Mouse (Mus musculus): ENCODE measurements around the gene Anxa2.

Gene Anxa2

GRCm38 (mm10) chr9:69459876-69460275 lies 6.5 kb downstream of the Anxa2 start:
- DNase-seq, result no peak

- DNase-seq, result no peak
Observed at GRCm38 (mm10) chr9:69463046-69463445, 9.6 kb downstream of the Anxa2 start.

- no peak for DNase-seq
Observed at GRCm38 (mm10) chr9:69464109-69464756, 10.8 kb downstream of the Anxa2 start.

GRCm38 (mm10) chr9:69466098-69466497 lies 12.7 kb downstream of the Anxa2 start:
- peak; percentile 47 for DNase-seq

GRCm38 (mm10) chr9:69467310-69467939 lies 14.0 kb downstream of the Anxa2 start:
- no peak for DNase-seq

- peak; percentile 69 for DNase-seq
Observed at GRCm38 (mm10) chr9:69468991-69469390, 15.6 kb downstream of the Anxa2 start.

- no peak for DNase-seq
Observed at GRCm38 (mm10) chr9:69470362-69470761, 16.9 kb downstream of the Anxa2 start.

- DNase-seq, result peak; percentile 45
Observed at GRCm38 (mm10) chr9:69470921-69471320, 17.5 kb downstream of the Anxa2 start.

GRCm38 (mm10) chr9:69472724-69473123 lies 19.3 kb downstream of the Anxa2 start:
- DNase-seq, result peak; percentile 92

GRCm38 (mm10) chr9:69475873-69476272 lies 22.5 kb downstream of the Anxa2 start:
- DNase-seq, result no peak

- peak; percentile 46 for DNase-seq
Observed at GRCm38 (mm10) chr9:69477195-69477823, 23.9 kb downstream of the Anxa2 start.

- no peak for DNase-seq
Observed at GRCm38 (mm10) chr9:69477824-69478222, 24.4 kb downstream of the Anxa2 start.

GRCm38 (mm10) chr9:69480344-69480743 lies 26.9 kb downstream of the Anxa2 start:
- DNase-seq, result peak; percentile 87

GRCm38 (mm10) chr9:69483811-69484210 lies 30.4 kb downstream of the Anxa2 start:
- DNase-seq, result no peak

- DNase-seq, result no peak
Observed at GRCm38 (mm10) chr9:69486140-69486539, 32.7 kb downstream of the Anxa2 start.

- no peak for DNase-seq
Observed at GRCm38 (mm10) chr9:69488510-69488909, 35.1 kb downstream of the Anxa2 start.

- DNase-seq, result no peak
Observed at GRCm38 (mm10) chr9:69488972-69489371, 35.6 kb downstream of the Anxa2 start.

GRCm38 (mm10) chr9:69492809-69493208 lies 39.4 kb downstream of the Anxa2 start:
- no peak for DNase-seq

GRCm38 (mm10) chr9:69502504-69502903 lies 49.1 kb downstream of the Anxa2 start:
- peak; percentile 67 for DNase-seq

- no peak for DNase-seq
Observed at GRCm38 (mm10) chr9:69505611-69506010, 52.2 kb downstream of the Anxa2 start.

- DNase-seq, result no peak
Observed at GRCm38 (mm10) chr9:69507206-69507605, 53.8 kb downstream of the Anxa2 start.

- DNase-seq, result no peak
Observed at GRCm38 (mm10) chr9:69508016-69508415, 54.6 kb downstream of the Anxa2 start.

- DNase-seq, result no peak
Observed at GRCm38 (mm10) chr9:69511881-69512590, 58.6 kb downstream of the Anxa2 start.

- no peak for DNase-seq
Observed at GRCm38 (mm10) chr9:69512726-69513125, 59.3 kb downstream of the Anxa2 start.
